Mouse (Mus musculus): ENCODE measurements at regions not wholly inside any gene's neighbourhood (a gene's known extent, or its start where the extent isn't known, plus 50 kb on each side); places are given as distances from the start of the nearest gene placed in this dataset.

DNA sequence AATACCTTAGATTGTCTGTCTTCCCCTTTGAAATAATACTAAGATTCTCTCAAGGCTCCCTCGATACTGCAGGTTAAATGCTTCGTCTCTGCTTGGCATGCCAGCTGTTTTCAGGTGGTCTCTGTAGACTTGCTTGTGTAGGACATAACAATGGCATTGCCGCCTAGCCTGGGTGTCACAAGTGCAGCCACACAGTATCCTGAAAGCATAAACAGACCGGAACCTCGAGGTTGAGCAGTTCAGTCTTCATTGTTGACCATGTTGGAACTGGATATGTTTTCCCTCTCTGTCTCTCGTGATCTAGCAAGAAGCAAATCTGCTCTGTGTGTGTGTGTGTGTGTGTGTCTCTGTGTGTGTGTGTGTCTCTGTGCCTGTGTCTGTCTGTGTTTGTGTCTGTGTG is 675.4 kb upstream of the Tmem132c start:
- no peaks in the 10 kb centered on the region for H3K4me1 ChIP-seq (ENCODE audit: control insufficient read depth, insufficient read depth, low read length)
- H3K27ac ChIP-seq (ENCODE audit: insufficient read depth, low read length), result no peak overlapping the region
- H3K4me3 ChIP-seq (ENCODE audit: insufficient read depth, low read length), result no peak overlapping the region
- no peak for TF ChIP-seq CTCF (IDR thresholded peaks at IDR 0.05; ENCODE audit: borderline replicate concordance, insufficient read depth, low read length)

DNA sequence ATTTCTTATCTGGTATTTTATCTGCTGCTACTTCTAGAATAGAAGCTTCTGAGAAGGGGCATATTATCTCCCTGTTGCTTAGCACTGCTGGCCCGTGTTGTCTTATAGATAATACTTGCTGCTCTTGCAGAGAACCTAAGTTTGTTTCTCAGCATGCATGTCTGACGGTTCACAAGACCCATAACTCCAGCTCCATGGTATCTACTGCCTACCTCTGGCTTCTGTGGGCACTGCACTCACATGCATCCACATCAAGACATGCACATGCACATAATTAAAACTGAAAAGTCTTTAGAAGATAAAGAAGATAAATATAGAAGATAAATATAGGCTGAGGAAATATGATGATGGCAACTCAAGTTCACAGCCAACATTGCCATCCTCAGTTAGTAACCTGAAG is 667.8 kb upstream of the Tmem132c start:
- TF ChIP-seq CTCF (IDR thresholded peaks at IDR 0.05; ENCODE audit: borderline replicate concordance, insufficient read depth, low read length), result no peak
- no peak for TF ChIP-seq POLR2A (IDR thresholded peaks at IDR 0.05; ENCODE audit: low read depth, low read length)
- H3K4me3 ChIP-seq (ENCODE audit: insufficient read depth, low read length), result no peak overlapping the region
- no peaks in the 10 kb centered on the region for H3K4me1 ChIP-seq (ENCODE audit: control insufficient read depth, insufficient read depth, low read length)
- H3K27ac ChIP-seq (ENCODE audit: insufficient read depth, low read length), result no peak overlapping the region

DNA sequence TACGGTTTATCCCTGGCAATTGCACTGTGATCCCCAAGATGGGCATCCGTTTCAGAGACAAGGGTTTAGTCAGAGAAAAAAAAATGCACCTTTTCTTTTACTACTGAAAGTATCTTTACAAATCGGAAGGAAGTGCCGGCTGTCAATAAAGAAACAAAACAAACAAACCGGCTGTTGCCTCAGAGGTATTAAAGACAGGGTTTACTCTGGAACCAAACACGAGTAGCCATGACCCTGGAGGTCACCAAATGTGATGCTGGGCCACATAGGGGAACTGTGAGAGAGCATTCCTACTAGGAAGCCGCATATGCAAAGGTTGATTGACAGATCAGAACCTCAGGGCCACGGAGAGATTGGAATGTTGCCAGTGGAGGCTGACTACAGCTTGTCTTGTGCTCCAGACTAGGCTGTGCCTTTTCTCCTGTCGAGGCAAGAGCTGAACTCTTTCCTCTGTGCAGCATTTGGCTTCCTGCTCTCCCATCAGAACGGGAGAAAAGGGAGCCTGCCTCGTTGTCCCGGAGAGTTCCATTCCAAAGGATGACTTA is 643.8 kb upstream of the Tmem132c start:
- Histone ChIP-seq H3K4me1 (ENCODE audit: control insufficient read depth, insufficient read depth, low read length) (no peaks in the 10 kb centered on the region), H3K27ac (ENCODE audit: insufficient read depth, low read length) (no peak overlapping the region), H3K4me3 (ENCODE audit: insufficient read depth, low read length) (no peak overlapping the region)
- TF ChIP-seq CTCF (IDR thresholded peaks at IDR 0.05; ENCODE audit: borderline replicate concordance, insufficient read depth, low read length) (no peak), POLR2A (IDR thresholded peaks at IDR 0.05; ENCODE audit: low read depth, low read length) (no peak)

DNA sequence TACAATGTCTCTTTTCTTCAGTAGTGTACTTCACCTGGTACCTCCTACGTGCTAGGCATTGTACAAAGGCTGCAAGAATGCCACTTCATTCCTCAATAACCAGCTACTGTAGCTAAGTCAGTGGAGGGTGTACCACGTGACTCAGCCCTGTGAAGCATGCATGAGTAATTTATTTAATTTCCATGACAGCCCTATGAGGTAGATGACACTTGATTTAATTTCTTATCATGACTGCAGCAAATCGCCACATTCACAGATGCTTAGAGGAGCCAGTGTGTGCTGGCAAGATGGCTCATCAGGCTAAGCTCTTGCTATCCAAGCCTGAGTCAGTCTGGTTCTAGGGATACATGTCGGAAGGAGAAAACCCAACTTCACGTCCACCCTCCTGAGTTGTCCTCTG is 642.0 kb upstream of the Tmem132c start:
- no peak for TF ChIP-seq POLR2A (IDR thresholded peaks at IDR 0.05; ENCODE audit: low read depth, low read length)
- TF ChIP-seq CTCF (IDR thresholded peaks at IDR 0.05; ENCODE audit: borderline replicate concordance, insufficient read depth, low read length), result no peak

DNA sequence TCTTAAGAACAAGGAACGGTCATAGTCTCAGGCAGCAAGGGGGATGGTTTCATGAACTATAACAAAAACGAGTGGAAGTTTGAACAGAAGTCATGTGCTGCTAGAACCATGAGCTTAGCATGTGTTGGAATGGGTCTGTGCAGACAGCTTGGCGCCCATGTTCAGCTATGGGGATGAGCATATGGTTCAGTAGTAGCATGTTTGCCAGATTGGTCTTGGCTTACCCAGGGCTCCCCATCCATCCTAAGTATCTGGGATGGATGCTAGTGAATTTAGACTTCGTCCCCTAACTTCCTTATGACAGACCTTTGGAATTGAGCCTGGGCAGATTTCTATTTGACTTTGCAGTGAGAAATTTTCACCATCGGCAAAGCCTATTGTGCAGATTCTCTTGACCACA is 634.9 kb upstream of the Tmem132c start:
- no peak overlapping the region for H3K27ac ChIP-seq (ENCODE audit: insufficient read depth, low read length)
- H3K4me1 ChIP-seq (ENCODE audit: control insufficient read depth, insufficient read depth, low read length), result no peaks in the 10 kb centered on the region
- no peak overlapping the region for H3K4me3 ChIP-seq (ENCODE audit: insufficient read depth, low read length)
- TF ChIP-seq CTCF (IDR thresholded peaks at IDR 0.05; ENCODE audit: borderline replicate concordance, insufficient read depth, low read length) (no peak), POLR2A (IDR thresholded peaks at IDR 0.05; ENCODE audit: low read depth, low read length) (no peak)

More for the DNA sequence above, 642.0 kb upstream of the Tmem132c start:
- H3K4me3 ChIP-seq (ENCODE audit: insufficient read depth, low read length), result no peak overlapping the region
- no peak overlapping the region for H3K27ac ChIP-seq (ENCODE audit: insufficient read depth, low read length)
- H3K4me1 ChIP-seq (ENCODE audit: control insufficient read depth, insufficient read depth, low read length), result no peaks in the 10 kb centered on the region

DNA sequence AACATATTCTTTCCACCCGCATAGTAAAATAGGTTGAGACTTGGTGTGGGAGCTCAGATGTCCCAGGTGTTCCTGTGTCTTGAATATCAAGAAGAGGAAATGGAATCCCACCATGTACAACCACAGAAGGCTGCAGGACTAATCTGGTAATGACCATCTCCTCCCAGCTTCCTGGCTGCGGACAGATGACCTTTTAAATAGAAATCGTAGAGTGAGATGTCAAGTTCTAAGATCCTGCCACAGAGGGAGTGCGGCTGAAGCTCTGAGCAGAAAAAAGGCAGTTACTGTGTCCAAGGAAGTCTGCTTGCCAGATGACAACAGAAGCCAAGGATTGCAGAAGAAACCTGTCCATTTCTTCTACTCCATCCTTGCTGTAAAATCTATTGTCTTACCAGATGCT is 629.0 kb upstream of the Tmem132c start:
- no peak overlapping the region for H3K27ac ChIP-seq (ENCODE audit: insufficient read depth, low read length)
- TF ChIP-seq CTCF (IDR thresholded peaks at IDR 0.05; ENCODE audit: borderline replicate concordance, insufficient read depth, low read length) (no peak), POLR2A (IDR thresholded peaks at IDR 0.05; ENCODE audit: low read depth, low read length) (no peak)
- H3K4me1 ChIP-seq (ENCODE audit: control insufficient read depth, insufficient read depth, low read length), result no peaks in the 10 kb centered on the region

DNA sequence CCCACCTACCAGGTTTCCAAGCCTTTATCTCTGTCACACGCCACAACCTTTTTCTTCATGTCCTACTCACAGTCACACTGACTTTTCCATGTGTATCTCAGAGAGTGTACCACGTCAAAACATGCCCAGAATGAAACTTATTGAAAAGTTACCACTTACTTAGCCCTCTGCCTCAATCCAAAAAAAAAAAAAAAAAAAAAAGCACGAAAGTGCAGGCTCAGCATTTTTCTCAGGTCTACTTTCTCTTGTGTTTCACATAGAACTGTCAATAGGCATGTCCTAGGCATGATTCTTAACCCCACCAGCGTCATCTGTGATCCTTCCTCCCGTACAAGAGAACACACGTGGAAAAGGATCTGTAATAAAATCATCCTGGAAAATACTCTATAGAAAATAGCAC is 619.1 kb upstream of the Tmem132c start:
- H3K4me1 ChIP-seq (ENCODE audit: control insufficient read depth, insufficient read depth, low read length), result no peaks in the 10 kb centered on the region
- TF ChIP-seq POLR2A (IDR thresholded peaks at IDR 0.05; ENCODE audit: low read depth, low read length) (no peak), CTCF (IDR thresholded peaks at IDR 0.05; ENCODE audit: borderline replicate concordance, insufficient read depth, low read length) (no peak)
- H3K4me3 ChIP-seq (ENCODE audit: insufficient read depth, low read length), result no peak overlapping the region
- H3K27ac ChIP-seq (ENCODE audit: insufficient read depth, low read length), result no peak overlapping the region

More for the DNA sequence above, 629.0 kb upstream of the Tmem132c start:
- H3K4me3 ChIP-seq (ENCODE audit: insufficient read depth, low read length), result no peak overlapping the region

DNA sequence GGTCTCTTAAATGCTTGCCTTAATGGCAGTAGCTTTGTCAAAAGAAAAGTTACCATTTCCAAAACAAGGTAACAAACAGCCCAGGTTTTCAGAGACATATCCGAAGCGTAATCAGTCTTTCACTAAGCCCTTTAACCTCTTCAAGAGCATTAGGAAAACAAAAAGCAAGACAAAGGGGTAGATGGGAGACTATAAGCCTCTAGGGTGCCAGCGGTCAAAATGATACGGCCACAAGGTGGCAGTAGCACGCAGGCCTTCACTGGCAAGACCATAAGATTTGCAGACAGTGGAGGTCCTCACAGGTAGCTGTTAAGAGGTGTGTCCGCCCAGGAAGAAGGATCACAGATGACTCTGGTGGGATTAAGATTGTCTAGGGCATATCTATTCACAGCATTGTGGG is 618.4 kb upstream of the Tmem132c start:
- Histone ChIP-seq H3K4me3 (ENCODE audit: insufficient read depth, low read length) (no peak overlapping the region), H3K4me1 (ENCODE audit: control insufficient read depth, insufficient read depth, low read length) (no peaks in the 10 kb centered on the region), H3K27ac (ENCODE audit: insufficient read depth, low read length) (no peak overlapping the region)
- TF ChIP-seq POLR2A (IDR thresholded peaks at IDR 0.05; ENCODE audit: low read depth, low read length) (no peak), CTCF (IDR thresholded peaks at IDR 0.05; ENCODE audit: borderline replicate concordance, insufficient read depth, low read length) (peak; percentile 37; the same call in 1 of the 2 replicates)

DNA sequence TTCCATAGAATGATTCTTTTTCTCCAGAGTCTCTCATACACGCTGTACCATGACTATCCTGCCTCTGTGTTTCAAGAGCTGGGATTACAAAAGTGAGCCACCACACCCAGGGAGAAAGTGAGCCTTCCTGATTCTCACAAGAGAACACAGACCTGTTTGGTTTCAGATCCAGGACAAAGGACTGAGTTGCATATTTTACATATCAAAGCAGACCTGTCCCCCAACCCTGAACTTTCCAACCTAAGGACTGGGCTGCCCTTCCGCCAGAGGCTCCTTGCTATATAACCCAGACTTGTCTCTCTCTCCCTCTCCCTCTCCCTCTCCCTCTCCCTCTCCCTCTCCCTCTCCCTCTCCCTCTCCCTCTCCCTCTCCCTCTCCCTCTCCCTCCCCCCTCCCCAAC is 611.8 kb upstream of the Tmem132c start:
- TF ChIP-seq POLR2A (IDR thresholded peaks at IDR 0.05; ENCODE audit: low read depth, low read length), result no peak
- H3K27ac ChIP-seq (ENCODE audit: insufficient read depth, low read length), result no peak overlapping the region
- no peak overlapping the region for H3K4me3 ChIP-seq (ENCODE audit: insufficient read depth, low read length)
- H3K4me1 ChIP-seq (ENCODE audit: control insufficient read depth, insufficient read depth, low read length), result no peaks in the 10 kb centered on the region

DNA sequence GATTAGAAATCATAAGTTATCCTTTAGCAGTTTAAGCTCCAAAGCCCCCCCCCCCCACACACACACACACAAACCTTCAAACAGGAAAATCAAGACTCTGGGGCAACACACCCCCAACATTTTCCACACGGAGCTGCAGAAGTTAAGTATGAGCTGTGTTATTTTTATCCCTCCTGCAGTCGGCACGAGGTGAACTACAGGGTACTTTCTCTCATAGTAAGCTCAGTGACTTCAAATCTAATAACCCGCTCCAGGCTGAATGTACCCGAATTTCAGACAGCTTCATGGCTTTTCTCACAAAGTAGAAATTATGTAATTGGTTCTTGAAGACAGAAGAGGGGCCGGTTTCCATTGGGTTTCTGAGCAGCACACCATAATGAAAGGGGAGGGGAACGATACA is 591.2 kb upstream of the Tmem132c start:
- Histone ChIP-seq H3K4me1 (ENCODE audit: control insufficient read depth, insufficient read depth, low read length) (no peaks in the 10 kb centered on the region), H3K27ac (ENCODE audit: insufficient read depth, low read length) (no peak overlapping the region), H3K4me3 (ENCODE audit: insufficient read depth, low read length) (no peak overlapping the region)
- no peak for TF ChIP-seq POLR2A (IDR thresholded peaks at IDR 0.05; ENCODE audit: low read depth, low read length)
- no peak for TF ChIP-seq CTCF (IDR thresholded peaks at IDR 0.05; ENCODE audit: borderline replicate concordance, insufficient read depth, low read length)

DNA sequence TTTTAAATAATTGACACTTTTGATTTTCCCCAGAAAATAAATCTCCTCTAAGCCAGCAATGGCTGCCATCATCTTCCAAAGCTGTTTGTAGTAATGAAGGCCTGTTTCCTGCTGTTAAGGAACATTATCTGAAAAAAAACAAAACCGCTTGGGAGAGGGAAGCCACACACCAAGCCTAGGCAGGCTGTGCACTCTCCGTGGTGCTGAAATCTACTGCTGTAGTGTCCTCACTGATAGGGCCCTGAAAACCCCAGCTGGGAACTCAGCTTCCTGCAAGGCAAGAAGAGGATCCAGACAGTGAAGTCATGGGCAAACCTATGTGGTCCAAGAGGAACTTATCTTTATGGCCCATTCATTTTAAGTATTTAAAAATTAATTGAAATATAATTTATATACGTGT is 590.2 kb upstream of the Tmem132c start:
- no peak for TF ChIP-seq POLR2A (IDR thresholded peaks at IDR 0.05; ENCODE audit: low read depth, low read length)
- TF ChIP-seq CTCF (IDR thresholded peaks at IDR 0.05; ENCODE audit: borderline replicate concordance, insufficient read depth, low read length), result no peak
- Histone ChIP-seq H3K4me3 (ENCODE audit: insufficient read depth, low read length) (no peak overlapping the region), H3K4me1 (ENCODE audit: control insufficient read depth, insufficient read depth, low read length) (no peaks in the 10 kb centered on the region), H3K27ac (ENCODE audit: insufficient read depth, low read length) (no peak overlapping the region)
